Mouse (Mus musculus): ENCODE results near the gene Sqor.

Sqor gene

DNA sequence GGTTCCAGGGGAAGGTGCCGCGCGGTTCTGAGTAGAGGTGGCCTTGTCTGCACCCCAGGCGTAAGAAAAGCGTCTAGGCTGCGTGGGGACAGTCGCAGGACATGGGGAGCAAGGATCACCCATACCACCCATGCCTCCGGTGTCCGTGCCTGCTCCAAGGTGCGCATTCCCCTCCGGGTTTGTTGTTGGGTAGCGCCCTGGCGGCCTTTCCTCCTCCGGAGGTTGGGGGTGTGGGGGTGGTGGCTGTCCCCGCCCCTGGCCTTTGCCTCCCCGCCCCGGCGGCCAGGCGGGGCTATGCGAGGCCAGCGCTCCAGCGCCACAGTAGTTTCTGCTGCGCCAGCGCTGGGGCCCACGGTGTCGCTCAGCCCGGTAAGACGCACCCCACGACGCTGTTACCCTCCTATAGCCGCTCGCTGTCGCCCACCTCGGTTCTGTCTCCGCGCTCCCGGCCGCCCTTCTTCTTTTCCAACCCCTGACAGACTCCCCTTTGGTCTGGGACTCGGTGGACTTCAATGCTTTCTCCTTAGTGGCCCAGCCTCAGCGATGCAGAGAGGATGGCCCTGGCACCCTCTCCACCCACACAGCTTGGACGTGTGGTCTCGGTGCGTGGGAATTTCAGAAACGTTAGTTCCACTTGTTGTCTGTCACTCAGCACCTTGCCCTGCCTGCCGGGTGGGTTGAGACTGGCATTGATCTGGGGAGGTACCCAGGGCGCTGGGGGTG is at the start of gene Sqor:
Gene Sqor, plus strand, starts transcription at position 167 of the 723 bp plus-strand sequence.
- DNase-seq (ENCODE audit: extremely low read depth, insufficient read length, low spot score), result peak; percentile 86

GRCm38 (mm10) chr2:122716301-122716842 is 48.7 kb upstream of the Sqor start:
- peak; percentile 74 for DNase-seq (ENCODE audit: extremely low read depth, insufficient read length, low spot score)

GRCm38 (mm10) chr2:122719232-122719631 is 45.8 kb upstream of the Sqor start:
- DNase-seq (ENCODE audit: extremely low read depth, insufficient read length, low spot score), result peak; percentile 83

DNA sequence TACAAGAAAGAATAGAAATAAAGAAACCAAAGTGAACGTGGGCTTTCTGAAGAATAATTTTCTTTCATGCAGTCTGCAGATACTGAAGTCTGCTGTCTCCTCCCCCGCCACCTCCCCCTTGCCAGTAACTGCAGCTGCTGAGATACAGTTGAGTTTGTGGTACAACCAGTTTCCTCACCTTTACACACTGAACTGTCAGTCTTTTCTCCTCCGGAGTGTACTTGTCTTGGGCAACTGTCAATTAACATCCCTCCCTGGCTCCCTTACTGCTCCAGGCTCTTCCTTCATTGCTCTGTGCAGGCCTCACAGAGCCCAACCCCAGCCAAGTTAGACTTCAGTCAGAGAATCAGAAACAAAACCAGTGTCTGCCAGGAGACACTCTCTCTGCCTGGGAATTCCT is 44.5 kb upstream of the Sqor start:
- DNase-seq (ENCODE audit: extremely low read depth, insufficient read length, low spot score), result no peak

DNA sequence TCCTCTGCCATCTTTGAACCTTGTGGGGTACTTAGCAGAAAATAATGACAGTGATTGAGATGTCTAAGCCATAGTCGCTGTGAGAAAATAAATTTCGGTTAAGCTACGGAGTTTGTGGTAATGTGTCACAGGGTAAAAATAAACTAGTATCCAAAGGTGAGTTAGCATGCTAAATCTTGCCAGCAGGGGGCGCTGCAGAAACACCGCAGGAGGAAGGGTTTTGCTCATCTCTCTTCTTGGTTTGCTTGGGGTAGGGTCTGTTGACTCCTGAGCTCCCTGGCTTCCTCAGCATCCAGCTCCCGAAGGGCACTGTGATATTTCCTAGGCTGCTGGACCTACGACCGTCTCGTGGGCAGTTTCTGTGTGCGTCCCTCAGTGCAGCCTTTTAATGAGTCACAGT is 39.4 kb upstream of the Sqor start:
- DNase-seq (ENCODE audit: extremely low read depth, insufficient read length, low spot score), result peak; percentile 33

- peak; percentile 71 for DNase-seq (ENCODE audit: extremely low read depth, insufficient read length, low spot score)
Measured at GRCm38 (mm10) chr2:122731456-122731855, 33.6 kb upstream of the Sqor start.

GRCm38 (mm10) chr2:122737894-122738830 is 26.9 kb upstream of the Sqor start, which contains the start of gene Bloc1s6:
TSS of gene Bloc1s6 (plus strand) at chr2:122738503.
- peak; percentile 89 for DNase-seq (ENCODE audit: extremely low read depth, insufficient read length, low spot score)

DNA sequence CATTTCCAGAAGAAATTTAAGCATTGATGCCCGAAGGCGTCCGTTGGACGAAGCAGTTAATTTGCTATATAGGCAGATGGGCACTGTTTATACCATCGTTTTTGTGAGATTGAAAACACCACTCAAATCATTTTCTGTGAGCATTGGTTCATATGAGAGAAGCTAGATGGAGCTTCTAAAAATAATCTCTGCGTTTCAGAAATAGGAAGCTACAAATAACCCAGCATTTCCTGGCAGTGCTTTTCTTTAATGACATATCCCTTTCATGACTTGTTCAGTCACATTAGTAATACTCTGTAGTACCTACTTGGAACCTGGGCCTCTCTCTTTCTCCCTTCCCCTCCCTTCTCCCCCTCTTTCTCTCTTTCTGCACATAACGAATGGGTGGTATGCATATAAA is 26.0 kb upstream of the Sqor start:
- no peak for DNase-seq (ENCODE audit: extremely low read depth, insufficient read length, low spot score)

GRCm38 (mm10) chr2:122746461-122746860 is 18.6 kb upstream of the Sqor start:
- DNase-seq (ENCODE audit: extremely low read depth, insufficient read length, low spot score), result no peak

- peak; percentile 14 for DNase-seq (ENCODE audit: extremely low read depth, insufficient read length, low spot score)
Measured at GRCm38 (mm10) chr2:122753739-122754343, 11.2 kb upstream of the Sqor start.

DNA sequence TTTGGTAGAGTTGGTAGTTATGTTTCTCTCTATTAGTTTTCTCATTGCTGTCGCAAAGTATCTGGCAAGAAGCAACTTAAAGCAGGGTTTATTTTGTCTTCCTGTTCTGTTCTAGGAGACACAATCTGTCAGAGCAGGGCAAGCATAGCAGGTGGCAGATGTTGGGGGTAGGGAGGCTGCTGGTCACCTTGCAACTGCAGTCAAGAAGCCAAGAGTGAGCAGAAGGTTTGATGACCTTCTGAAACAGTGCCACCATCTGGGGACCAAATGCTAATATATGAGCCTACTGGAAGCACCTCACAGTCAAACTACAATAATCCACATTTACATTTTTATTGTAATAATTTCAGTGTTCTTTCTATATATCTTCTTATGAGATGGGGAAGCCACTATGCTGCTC is 5.2 kb upstream of the Sqor start:
- DNase-seq (ENCODE audit: extremely low read depth, insufficient read length, low spot score), result no peak

GRCm38 (mm10) chr2:122762991-122763390 is 2.0 kb upstream of the Sqor start:
- DNase-seq (ENCODE audit: extremely low read depth, insufficient read length, low spot score), result no peak

- DNase-seq (ENCODE audit: extremely low read depth, insufficient read length, low spot score), result no peak
Measured at GRCm38 (mm10) chr2:122764526-122764925, 511 bp upstream of the Sqor start.

- DNase-seq (ENCODE audit: extremely low read depth, insufficient read length, low spot score), result no peak
Measured at GRCm38 (mm10) chr2:122765794-122766145, 733 bp downstream of the Sqor start.

DNA sequence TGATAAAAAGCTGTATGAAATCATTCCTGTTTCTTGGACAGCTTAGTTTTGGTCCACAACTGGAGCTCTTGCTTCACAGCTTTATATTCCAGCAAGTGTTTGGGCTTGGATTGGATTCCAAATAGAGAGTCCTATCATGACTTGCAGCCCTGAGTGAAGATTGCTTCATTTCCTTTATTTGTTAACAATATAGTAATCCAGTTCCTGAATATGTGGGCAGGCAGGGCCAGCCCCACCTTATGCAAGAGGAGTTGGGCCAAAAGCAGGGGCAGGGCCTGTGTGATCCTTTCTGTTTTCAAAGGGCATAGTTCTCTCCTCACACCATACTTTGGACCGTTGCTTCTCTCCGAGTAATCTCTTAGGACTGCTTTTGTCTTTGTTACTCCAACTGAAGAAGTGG is 6.0 kb downstream of the Sqor start:
- DNase-seq (ENCODE audit: extremely low read depth, insufficient read length, low spot score), result no peak

DNA sequence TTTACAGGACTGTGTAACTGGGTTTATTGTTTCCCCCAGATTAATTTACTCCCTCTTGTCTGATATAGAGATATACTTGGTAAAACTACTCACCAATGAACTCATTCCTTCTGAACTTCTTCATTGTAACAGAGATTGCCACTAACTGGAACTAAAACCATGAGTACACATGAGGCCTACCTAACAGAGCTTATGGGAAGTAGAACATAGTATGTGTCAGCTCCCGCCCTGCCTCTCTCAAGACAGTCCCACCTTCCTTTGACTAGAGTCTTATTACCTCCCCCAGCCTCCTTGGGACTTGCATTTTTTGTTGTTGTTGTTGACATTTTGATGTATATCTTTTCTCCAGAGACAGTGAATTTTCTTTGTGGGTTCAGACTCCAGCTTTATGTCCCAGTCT is 7.9 kb downstream of the Sqor start:
- no peak for DNase-seq (ENCODE audit: extremely low read depth, insufficient read length, low spot score)

DNA sequence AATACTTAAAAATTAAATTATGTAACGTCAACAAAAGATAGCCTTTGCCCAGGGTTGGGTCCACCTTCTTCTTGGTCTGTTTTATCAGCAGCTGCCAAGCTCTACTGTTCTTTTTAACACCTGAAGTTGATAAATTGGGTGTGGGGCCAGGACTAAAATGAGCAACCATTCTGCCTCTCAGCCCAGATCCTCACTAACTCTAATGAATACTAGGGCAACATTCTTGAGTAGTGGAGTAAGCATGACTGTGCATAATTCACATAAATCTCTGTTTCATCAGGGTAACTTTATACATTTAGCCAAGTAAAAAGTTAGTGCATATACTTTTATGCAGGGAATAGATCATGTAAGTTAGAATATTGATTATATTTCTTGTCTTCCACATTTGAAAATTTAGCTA is 10.5 kb downstream of the Sqor start:
- no peak for DNase-seq (ENCODE audit: extremely low read depth, insufficient read length, low spot score)

DNA sequence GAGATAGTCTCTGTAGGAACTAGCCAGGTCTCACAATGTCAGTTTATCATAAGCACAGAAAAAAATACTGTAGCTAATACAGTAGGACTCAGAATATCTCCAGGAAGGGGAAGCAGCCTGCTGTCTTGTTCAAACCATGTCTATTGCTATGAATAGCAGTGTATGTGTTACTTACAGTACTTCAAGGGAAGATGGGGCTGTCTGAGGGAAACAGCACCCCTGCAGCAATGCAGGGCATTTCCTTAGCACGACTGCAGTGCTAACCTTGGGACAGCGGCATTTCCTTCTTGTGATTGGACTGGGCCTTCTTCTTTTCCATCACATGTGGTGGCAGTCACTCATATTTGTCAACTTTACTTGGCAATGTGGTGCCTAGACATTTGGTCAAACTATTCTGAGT is 11.8 kb downstream of the Sqor start:
- no peak for DNase-seq (ENCODE audit: extremely low read depth, insufficient read length, low spot score)

- no peak for DNase-seq (ENCODE audit: extremely low read depth, insufficient read length, low spot score)
Measured at GRCm38 (mm10) chr2:122779967-122780366, 14.9 kb downstream of the Sqor start.

GRCm38 (mm10) chr2:122780447-122780846 is 15.4 kb downstream of the Sqor start:
- DNase-seq (ENCODE audit: extremely low read depth, insufficient read length, low spot score), result no peak

Measured in 3134 (cell line).